12 mouse cellular contexts compared by ENCODE assay signal in the genomic region with DNA sequence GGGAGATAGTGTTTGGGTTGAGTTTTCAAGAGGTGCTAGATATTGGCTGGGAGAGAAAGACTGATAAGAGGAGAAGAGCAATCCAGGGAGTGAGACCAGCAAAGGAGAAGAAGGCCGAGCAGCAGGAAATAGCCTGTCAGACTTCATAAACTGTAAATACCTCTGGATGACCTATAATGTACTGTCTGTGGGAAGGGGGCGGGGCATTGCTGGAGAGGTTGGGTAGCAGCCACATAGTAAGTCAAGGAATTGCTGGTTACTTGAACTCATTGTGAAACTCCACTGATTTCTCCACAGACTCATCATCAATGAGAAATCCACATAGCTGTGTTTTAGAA.
DNase-seq lines count a peak whose midpoint lies in the region; ATAC-seq lines count a peak whose summit lies in the region.
"Had no signal": no experiment of that assay in that cellular context is flagged by ENCODE, and none has a peak within 500 bp of the region (broad histone marks: within the 10 kb centered on the region; RNA-seq: fewer than 3 reads in every experiment).

No protein-coding gene starts in this region.

- H3K9me3 ChIP-seq in heart, embryonic 13.5 days = no peaks in the 10 kb centered on the region
- H3K9me3 ChIP-seq in heart, embryonic 11.5 days (replicated peaks; ENCODE audit: control insufficient read depth, low read length) = no peaks in the 10 kb centered on the region
- H3K9me3 ChIP-seq in limb, embryonic 12.5 days = no peaks in the 10 kb centered on the region
- H3K9me3 ChIP-seq: heart, embryonic 15.5 days had no signal

- peak; percentile 29 for DNase-seq in urinary bladder, postnatal 14 days (ENCODE audit: low spot score)
- no peak for DNase-seq in urinary bladder, adult 18-20 months (ENCODE audit: low spot score in 2 of 2)
- no peak for DNase-seq in cerebellum, adult 18-20 months
- DNase-seq in spleen, postnatal 10 days (ENCODE audit: low spot score in 2 of 2) = no peak
- DNase-seq in left cerebral cortex, adult 18-20 months (ENCODE audit: low spot score in 2 of 2) = no peak
- DNase-seq: cerebellum, postnatal 10 days; liver, postnatal 0 days had no signal

- peak overlapping the region; percentile 55; the same call in 1 of the 2 replicates for H3K27ac ChIP-seq in heart, embryonic 13.5 days (replicated peaks)
- no peak overlapping the region for H3K27ac ChIP-seq in heart, embryonic 11.5 days (ENCODE audit: low read depth, low read length)
- H3K27ac ChIP-seq in limb, embryonic 12.5 days = peak overlapping the region; percentile 87

- H3K4me3 ChIP-seq in heart, embryonic 13.5 days = no peak overlapping the region
- H3K4me3 ChIP-seq in heart, embryonic 11.5 days (ENCODE audit: low read depth, low read length) = no peak overlapping the region
- H3K4me3 ChIP-seq in limb, embryonic 12.5 days (replicated peaks) = no peak overlapping the region
- H3K4me3 ChIP-seq: heart, embryonic 15.5 days had no signal

- H3K4me2 ChIP-seq in heart, embryonic 13.5 days = no peak overlapping the region
- H3K4me2 ChIP-seq in heart, embryonic 11.5 days = no peak overlapping the region
- H3K4me2 ChIP-seq in limb, embryonic 12.5 days = peak overlapping the region; percentile 30
- H3K4me2 ChIP-seq: heart, embryonic 15.5 days had no signal

- H3K27me3 ChIP-seq in heart, embryonic 13.5 days (replicated peaks) = no peaks in the 10 kb centered on the region
- no peaks in the 10 kb centered on the region for H3K27me3 ChIP-seq in heart, embryonic 11.5 days (ENCODE audit: control insufficient read depth, insufficient read depth, low read length)
- H3K27me3 ChIP-seq in limb, embryonic 12.5 days = no peaks in the 10 kb centered on the region
- H3K27me3 ChIP-seq: heart, embryonic 15.5 days had no signal

- peaks cover 12% of the 10 kb centered on the region for H3K4me1 ChIP-seq in heart, embryonic 13.5 days
- peaks cover 8% of the 10 kb centered on the region; the same call in 1 of the 2 replicates for H3K4me1 ChIP-seq in heart, embryonic 11.5 days (ENCODE audit: control insufficient read depth, insufficient read depth, low read length)
- H3K4me1 ChIP-seq in limb, embryonic 12.5 days (replicated peaks) = peaks cover 35% of the 10 kb centered on the region

- no peak for ATAC-seq in heart, embryonic 13.5 days (ENCODE audit: extremely low read depth, insufficient number of reproducible peaks, low FRiP score, low TSS enrichment)
- no peak for ATAC-seq in heart, embryonic 11.5 days (replicated peaks; ENCODE audit: insufficient number of reproducible peaks, low FRiP score, low TSS enrichment)
- ATAC-seq in limb, embryonic 12.5 days (ENCODE audit: insufficient number of reproducible peaks, insufficient read depth, low FRiP score, low TSS enrichment, low read depth) = 0 out of 2 replicates have a peak, but pooled peaks have one; percentile 59
- ATAC-seq: CD4-positive, CD25-positive, alpha-beta regulatory T cell, adult 4 months; liver, postnatal 0 days had no signal

- no peak overlapping the region for H3K9ac ChIP-seq in heart, embryonic 13.5 days
- H3K9ac ChIP-seq in heart, embryonic 11.5 days (ENCODE audit: low read depth, low read length) = no peak overlapping the region
- no peak overlapping the region for H3K9ac ChIP-seq in limb, embryonic 12.5 days (replicated peaks)
- H3K9ac ChIP-seq: heart, embryonic 15.5 days; liver, postnatal 0 days had no signal

- H3K36me3 ChIP-seq in heart, embryonic 13.5 days = no peaks in the 10 kb centered on the region
- no peaks in the 10 kb centered on the region for H3K36me3 ChIP-seq in heart, embryonic 11.5 days (ENCODE audit: control insufficient read depth, insufficient read depth, low read length)
- H3K36me3 ChIP-seq in limb, embryonic 12.5 days = no peaks in the 10 kb centered on the region
- H3K36me3 ChIP-seq: heart, embryonic 15.5 days had no signal

- WGBS in heart, embryonic 13.5 days = 20% methylated on average over 2 of the region's 2 CpGs
- WGBS in heart, embryonic 11.5 days (ENCODE audit: insufficient replicate concordance) = 30% methylated on average over 2 of the region's 2 CpGs
- WGBS in limb, embryonic 12.5 days = 37% methylated on average over 2 of the region's 2 CpGs
